Comparison of ENCODE assay signal across 8 mouse cellular contexts in the genomic region with DNA sequence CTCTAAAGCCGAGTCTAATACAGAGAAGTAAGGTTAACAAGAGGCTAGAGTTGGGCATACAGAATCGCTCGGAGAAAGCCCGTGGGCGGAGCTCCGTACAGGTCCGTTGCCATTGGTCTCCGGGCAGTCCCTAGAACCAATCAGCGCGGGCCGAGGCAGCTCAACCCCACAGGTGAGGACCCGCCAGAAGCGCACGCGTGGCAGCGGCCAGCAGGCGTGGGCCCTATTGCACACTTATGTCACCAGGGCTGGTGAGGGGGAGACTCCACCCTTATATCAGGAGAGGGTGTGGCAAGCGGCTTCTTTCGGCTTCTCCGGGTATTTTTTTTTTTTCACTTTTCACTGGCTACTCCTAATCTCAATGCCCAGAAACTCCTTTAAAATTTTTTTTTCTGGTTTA. TPM values are rescaled to one million over a fixed set of nuclear protein-coding genes. Genes with fewer than 3 reads are reported as not detected.
DNase-seq lines count a peak whose midpoint lies in the region; TF ChIP-seq lines count a peak whose summit lies in the region.

No protein-coding gene starts in this region.

- 3% methylated on average over 20 of the region's 20 CpGs for WGBS in hindbrain, embryonic 10.5 days

- DNase-seq in R1 (ENCODE audit: low read depth, low spot score): peak; percentile 82
- peak; percentile 17 for DNase-seq in cerebellum, adult 9-11 months
- DNase-seq in frontal cortex, postnatal 10 days (ENCODE audit: low spot score in 2 of 2): peak; percentile 38 to 65
- peak; percentile 78 for DNase-seq in hindbrain, embryonic 10.5 days (ENCODE audit: low spot score)
- peak; percentile 51 to 59 for DNase-seq in left cerebral cortex, adult 2 months (ENCODE audit: extremely low spot score in 1 of 2, low spot score in 2 of 2)
- DNase-seq in lung, postnatal 36 days: peak; percentile 92
- peak; percentile 78 for DNase-seq in retina, postnatal 1 day
- peak; percentile 75 for DNase-seq in urinary bladder, postnatal 14 days (ENCODE audit: low spot score)

- H3K27ac ChIP-seq in hindbrain, embryonic 10.5 days: peak overlapping the region; percentile 40
- no peak overlapping the region for H3K27ac ChIP-seq in left cerebral cortex, adult 2 months

- H3K4me1 ChIP-seq in hindbrain, embryonic 10.5 days (replicated peaks): peaks cover 81% of the 10 kb centered on the region

- TF ChIP-seq CTCF in left cerebral cortex, adult 2 months (IDR thresholded peaks at IDR 0.05): no peak

- no peaks in the 10 kb centered on the region for H3K36me3 ChIP-seq in hindbrain, embryonic 10.5 days

- H3K4me3 ChIP-seq in hindbrain, embryonic 10.5 days: peak overlapping the region; percentile 51
- H3K4me3 ChIP-seq in left cerebral cortex, adult 2 months: peak overlapping the region; percentile 39

- intact Hi-C loops in left cerebral cortex, adult 2 months (cut with DNase I): loop anchor here (5.0 kb wide), 1 partner anchor 512 kb away; no protein-coding TSS in a partner anchor

- H3K9me3 ChIP-seq in hindbrain, embryonic 10.5 days: no peaks in the 10 kb centered on the region

- H3K27me3 ChIP-seq in hindbrain, embryonic 10.5 days (ENCODE audit: insufficient read depth, poor library complexity, severe bottlenecking): peaks cover 81% of the 10 kb centered on the region

RNA-seq across cellular contexts. Expression of gene Hs3st3b1, which starts 7.7 kb away (rescaled TPM):
- 13.1 and 13.4 TPM in 2 replicates for polyA plus RNA-seq in hindbrain, embryonic 10.5 days (2016; fragmentation: Nextera tagmentation; extraction: Ambion mirVana)
- total RNA-seq in left cerebral cortex, adult 2 months (2021): 1 to 10 TPM; 1.1 to 1.2 TPM

Comparison
In these comparisons a context has a peak if more than half of its experiments do, and no peak if none do; other contexts are left out.
1. DNase-seq: peak in every context shown above with its lines; median percentile 92 in lung, postnatal 36 days; 82 in R1; 78 in hindbrain, embryonic 10.5 days; 78 in retina, postnatal 1 day; 75 in urinary bladder, postnatal 14 days; 55 in left cerebral cortex, adult 2 months; 52 in frontal cortex, postnatal 10 days; 17 in cerebellum, adult 9-11 months.